Mouse (Mus musculus): Measurements from ENCODE around the gene Cyp17a1. TPM values are rescaled to one million over a fixed set of nuclear protein-coding genes. Genes with fewer than 3 reads are reported as not detected.
A peak's percentile ranks its signal among the peaks of the same experiment; 100 is the strongest.

Gene Cyp17a1
- total and polyA plus RNA-seq, 2 experiments from 2014 or later, result not detected

DNA sequence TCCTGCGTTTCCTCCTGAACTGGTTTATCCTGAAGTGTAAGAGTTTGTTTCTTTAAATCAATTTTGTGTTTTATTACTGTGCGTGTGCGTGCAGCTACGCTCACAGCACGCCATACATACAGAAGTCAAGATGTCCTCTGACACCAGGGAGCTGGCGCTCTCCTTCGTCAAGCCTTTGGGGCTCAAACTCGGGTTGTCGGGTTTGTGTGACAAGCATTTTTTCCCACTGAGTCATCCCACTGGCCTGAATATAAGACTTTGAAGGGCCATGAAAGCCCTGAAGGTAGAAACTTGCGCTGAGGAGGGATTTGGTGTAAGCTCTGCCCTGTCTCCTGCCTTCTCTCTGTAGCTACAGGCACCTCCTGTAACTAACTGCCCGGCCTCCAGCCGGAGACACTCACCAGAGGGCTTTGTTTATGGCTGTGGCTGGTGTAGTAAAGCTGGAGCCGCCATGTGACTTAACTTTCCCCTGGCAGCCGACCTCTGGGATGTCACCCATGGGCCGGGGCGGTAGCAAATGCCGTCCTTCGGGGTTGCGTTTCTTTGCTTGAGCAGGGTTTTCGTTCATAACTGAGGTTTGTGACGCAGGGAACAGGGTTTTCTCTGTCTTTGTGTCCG lies 30.7 kb downstream of the Cyp17a1 start:
- peaks cover 6% of the 10 kb centered on the region for H3K36me3 ChIP-seq (ENCODE audit: insufficient read depth, low read length)
- 64% methylated on average over 22 of the region's 22 CpGs for WGBS
- DNase-seq (ENCODE audit: low spot score) (no peak), ATAC-seq (ENCODE audit: low FRiP score) (no peak)
- no peak overlapping the region for H3K4me3 ChIP-seq (ENCODE audit: low read depth, low read length)
- H3K9ac ChIP-seq (replicated peaks; ENCODE audit: low read length, poor library complexity, severe bottlenecking), result no peak overlapping the region
- H3K27me3 ChIP-seq (ENCODE audit: insufficient read depth, low read length), result no peaks in the 10 kb centered on the region
- TF ChIP-seq CTCF (IDR thresholded peaks at IDR 0.05), result no peak
- H3K9me3 ChIP-seq (ENCODE audit: low read length), result no peaks in the 10 kb centered on the region
- peak overlapping the region; percentile 55 for H3K27ac ChIP-seq (ENCODE audit: low read depth, low read length)
- peaks cover 3% of the 10 kb centered on the region; the same call in 1 of the 2 replicates for H3K4me1 ChIP-seq (ENCODE audit: insufficient read depth, low read length)
- no peak overlapping the region for H3K4me2 ChIP-seq (ENCODE audit: low read depth, low read length, poor library complexity, severe bottlenecking)

DNA sequence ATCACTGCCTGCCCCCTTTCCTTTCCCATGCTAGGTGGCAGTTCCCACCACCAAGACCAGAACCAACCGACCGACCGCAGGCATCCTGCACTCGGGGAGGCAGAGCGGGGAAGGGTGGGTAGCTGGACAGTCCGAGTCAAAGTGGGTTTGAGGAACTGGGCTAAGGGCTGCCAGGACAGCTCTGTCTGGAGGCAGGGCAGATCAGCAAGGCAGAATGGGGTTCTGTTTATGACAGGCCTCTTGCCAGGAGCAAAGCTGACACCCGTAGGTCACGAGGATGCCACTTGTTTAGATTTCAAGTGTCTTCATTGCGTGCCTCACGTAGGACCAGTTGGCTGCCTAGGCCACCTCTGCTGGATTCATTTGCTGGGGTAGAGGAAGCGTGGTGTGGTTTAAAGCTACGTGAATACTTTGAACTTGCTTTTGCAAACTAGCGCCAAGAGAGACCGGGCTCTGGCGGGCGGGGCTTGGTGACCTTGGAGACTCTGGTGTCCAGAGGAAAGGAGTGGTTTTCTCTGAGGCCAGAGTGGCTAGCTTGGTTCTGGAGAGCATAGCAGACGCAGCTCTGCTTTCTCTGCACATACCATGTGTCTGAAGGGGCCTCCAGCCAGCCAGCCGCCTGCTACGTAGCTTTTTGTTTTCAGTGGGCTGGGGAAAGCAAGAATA lies 31.4 kb downstream of the Cyp17a1 start:
- 67% methylated on average over 19 of the region's 19 CpGs for WGBS
- Histone ChIP-seq H3K9ac (replicated peaks; ENCODE audit: low read length, poor library complexity, severe bottlenecking) (no peak overlapping the region), H3K9me3 (ENCODE audit: low read length) (no peaks in the 10 kb centered on the region), H3K36me3 (ENCODE audit: insufficient read depth, low read length) (peaks cover 6% of the 10 kb centered on the region), H3K4me2 (ENCODE audit: low read depth, low read length, poor library complexity, severe bottlenecking) (no peak overlapping the region), H3K27ac (ENCODE audit: low read depth, low read length) (peak overlapping the region; percentile 55), H3K27me3 (ENCODE audit: insufficient read depth, low read length) (no peaks in the 10 kb centered on the region), H3K4me1 (ENCODE audit: insufficient read depth, low read length) (peaks cover 3% of the 10 kb centered on the region; the same call in 1 of the 2 replicates), H3K4me3 (ENCODE audit: low read depth, low read length) (no peak overlapping the region)
- ATAC-seq (ENCODE audit: low FRiP score), result no peak; the same call in 1 of the 2 replicates
- peak; percentile 56 for DNase-seq (ENCODE audit: low spot score)
- no peak for TF ChIP-seq CTCF (IDR thresholded peaks at IDR 0.05)

DNA sequence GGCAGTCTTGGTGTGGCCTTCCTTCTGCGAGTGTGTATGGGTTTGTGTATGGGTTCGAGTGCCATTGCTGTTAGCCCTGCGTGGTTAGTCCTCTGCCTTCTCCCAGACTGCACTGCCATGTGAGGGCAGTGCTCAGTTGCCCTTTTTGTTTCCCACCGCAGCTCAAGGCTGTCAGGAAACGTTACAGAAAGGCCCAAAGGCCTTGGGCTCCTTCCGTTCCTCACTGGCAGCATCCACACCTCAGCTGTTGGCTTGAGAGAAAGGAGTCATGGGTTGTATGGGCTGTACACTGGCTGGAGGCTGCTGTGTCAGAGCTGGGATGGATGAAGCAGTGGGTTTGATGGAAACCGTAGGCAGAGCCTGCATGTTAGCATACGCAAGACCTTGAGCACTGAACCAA lies 32.2 kb downstream of the Cyp17a1 start:
- H3K4me3 ChIP-seq (ENCODE audit: low read depth, low read length), result no peak overlapping the region
- H3K4me1 ChIP-seq (ENCODE audit: insufficient read depth, low read length), result peaks cover 3% of the 10 kb centered on the region; the same call in 1 of the 2 replicates
- no peak overlapping the region for H3K4me2 ChIP-seq (ENCODE audit: low read depth, low read length, poor library complexity, severe bottlenecking)
- H3K27me3 ChIP-seq (ENCODE audit: insufficient read depth, low read length), result no peaks in the 10 kb centered on the region
- H3K36me3 ChIP-seq (ENCODE audit: insufficient read depth, low read length), result peaks cover 6% of the 10 kb centered on the region
- H3K9me3 ChIP-seq (ENCODE audit: low read length), result no peaks in the 10 kb centered on the region
- no peak overlapping the region for H3K27ac ChIP-seq (ENCODE audit: low read depth, low read length)
- H3K9ac ChIP-seq (replicated peaks; ENCODE audit: low read length, poor library complexity, severe bottlenecking), result no peak overlapping the region
- ATAC-seq (ENCODE audit: low FRiP score) (no peak), DNase-seq (ENCODE audit: low spot score) (no peak)
- 89% methylated on average over 8 of the region's 8 CpGs for WGBS
- TF ChIP-seq CTCF (IDR thresholded peaks at IDR 0.05), result no peak

GRCm38 (mm10) chr19:46639496-46639895 lies 33.5 kb downstream of the Cyp17a1 start:
- no peak for TF ChIP-seq CTCF (IDR thresholded peaks at IDR 0.05)
- peaks cover 3% of the 10 kb centered on the region; the same call in 1 of the 2 replicates for H3K4me1 ChIP-seq (ENCODE audit: insufficient read depth, low read length)
- H3K9ac ChIP-seq (replicated peaks; ENCODE audit: low read length, poor library complexity, severe bottlenecking), result no peak overlapping the region
- no peak for DNase-seq (ENCODE audit: low spot score)
- no peak overlapping the region for H3K4me3 ChIP-seq (ENCODE audit: low read depth, low read length)
- no peak overlapping the region for H3K4me2 ChIP-seq (ENCODE audit: low read depth, low read length, poor library complexity, severe bottlenecking)
- WGBS, result 92% methylated on average over 14 of the region's 14 CpGs
- no peaks in the 10 kb centered on the region for H3K27me3 ChIP-seq (ENCODE audit: insufficient read depth, low read length)
- ATAC-seq (ENCODE audit: low FRiP score), result no peak
- H3K27ac ChIP-seq (ENCODE audit: low read depth, low read length), result no peak overlapping the region
- H3K9me3 ChIP-seq (ENCODE audit: low read length), result no peaks in the 10 kb centered on the region
- H3K36me3 ChIP-seq (ENCODE audit: insufficient read depth, low read length), result peaks cover 4% of the 10 kb centered on the region; the same call in 1 of the 2 replicates

GRCm38 (mm10) chr19:46639053-46639452 lies 33.9 kb downstream of the Cyp17a1 start:
- Histone ChIP-seq H3K27ac (ENCODE audit: low read depth, low read length) (no peak overlapping the region), H3K4me1 (ENCODE audit: insufficient read depth, low read length) (peaks cover 3% of the 10 kb centered on the region; the same call in 1 of the 2 replicates), H3K9ac (replicated peaks; ENCODE audit: low read length, poor library complexity, severe bottlenecking) (no peak overlapping the region), H3K4me2 (ENCODE audit: low read depth, low read length, poor library complexity, severe bottlenecking) (no peak overlapping the region), H3K36me3 (ENCODE audit: insufficient read depth, low read length) (peaks cover 4% of the 10 kb centered on the region; the same call in 1 of the 2 replicates), H3K4me3 (ENCODE audit: low read depth, low read length) (no peak overlapping the region), H3K27me3 (ENCODE audit: insufficient read depth, low read length) (no peaks in the 10 kb centered on the region), H3K9me3 (ENCODE audit: low read length) (no peaks in the 10 kb centered on the region)
- no peak for TF ChIP-seq CTCF (IDR thresholded peaks at IDR 0.05)
- ATAC-seq (ENCODE audit: low FRiP score) (no peak), DNase-seq (ENCODE audit: low spot score) (no peak)

DNA sequence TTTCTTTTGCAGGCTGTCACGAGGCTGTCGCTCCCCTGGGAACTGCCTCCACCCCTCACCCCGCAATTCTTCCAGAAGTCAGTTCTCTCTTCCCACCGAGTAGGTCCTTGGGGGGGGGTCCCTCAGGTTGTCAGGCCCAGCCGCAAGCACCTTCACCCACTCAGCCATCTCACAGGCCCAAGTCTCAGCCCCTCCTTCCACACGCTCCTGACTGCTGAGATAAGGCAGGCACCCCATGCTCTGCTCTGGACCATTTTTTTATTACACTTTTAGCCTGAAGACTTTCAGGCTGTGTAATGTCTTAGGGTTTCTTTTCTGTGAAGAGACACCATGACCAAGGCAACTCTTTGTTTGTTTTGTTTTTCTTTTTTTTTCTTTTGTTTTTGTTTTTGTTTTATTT lies 35.4 kb downstream of the Cyp17a1 start:
- H3K27me3 ChIP-seq (ENCODE audit: insufficient read depth, low read length), result no peaks in the 10 kb centered on the region
- no peaks in the 10 kb centered on the region for H3K9me3 ChIP-seq (ENCODE audit: low read length)
- 61% methylated on average over 6 of the region's 6 CpGs for WGBS
- DNase-seq (ENCODE audit: low spot score), result no peak
- ATAC-seq (ENCODE audit: low FRiP score), result no peak
- H3K27ac ChIP-seq (ENCODE audit: low read depth, low read length), result no peak overlapping the region
- no peak overlapping the region for H3K9ac ChIP-seq (replicated peaks; ENCODE audit: low read length, poor library complexity, severe bottlenecking)
- no peak overlapping the region for H3K4me3 ChIP-seq (ENCODE audit: low read depth, low read length)
- H3K4me1 ChIP-seq (ENCODE audit: insufficient read depth, low read length), result peaks cover 3% of the 10 kb centered on the region; the same call in 1 of the 2 replicates
- TF ChIP-seq CTCF (IDR thresholded peaks at IDR 0.05), result no peak
- H3K4me2 ChIP-seq (ENCODE audit: low read depth, low read length, poor library complexity, severe bottlenecking), result no peak overlapping the region
- peaks cover 4% of the 10 kb centered on the region; the same call in 1 of the 2 replicates for H3K36me3 ChIP-seq (ENCODE audit: insufficient read depth, low read length)
